Mouse (Mus musculus) hindbrain, embryonic 15.5 days (tissue): ENCODE data around the gene Agpat4. TPM values are rescaled to one million over a fixed set of nuclear protein-coding genes. Genes with fewer than 3 reads are reported as not detected.

ENCODE experiments used
- ATAC-seq: fragments of 200-750 bp; cut with Nextera tagmentation; 2 replicates; pipeline ENCODE4 v1.8.0; 2017; ENCODE audit warnings: low read depth, moderate number of reproducible peaks, moderate TSS enrichment; ENCODE audit not compliant: low FRiP score
- H3K27ac ChIP-seq: fragments of 300-500 bp; sonication (generic); replicated peaks from 2 replicates; pipeline ENCODE4 v1.5.1; 2015; ENCODE audit warnings: mild to moderate bottlenecking, inconsistent platforms
- H3K27me3 ChIP-seq: fragments of 300-500 bp; sonication (generic); 2 replicates; pipeline ENCODE4 v1.6.1; 2015; ENCODE audit warnings: control low read depth, inconsistent platforms
- H3K36me3 ChIP-seq: fragments of 300-500 bp; sonication (generic); 2 replicates; pipeline ENCODE4 v1.6.1; 2015; ENCODE audit warnings: control low read depth, inconsistent platforms
- H3K4me1 ChIP-seq: fragments of 300-500 bp; sonication (generic); replicated peaks from 2 replicates; pipeline ENCODE4 v1.6.1; 2015; ENCODE audit warnings: control low read depth, inconsistent platforms
- H3K4me2 ChIP-seq: fragments of 300-500 bp; sonication (generic); 2 replicates; pipeline ENCODE4 v1.6.1; 2015; ENCODE audit warnings: moderate library complexity, mild to moderate bottlenecking, inconsistent platforms
- H3K4me3 ChIP-seq: fragments of 300-500 bp; sonication (generic); 2 replicates; pipeline ENCODE4 v1.5.1; 2015; ENCODE audit warnings: mild to moderate bottlenecking, inconsistent platforms
- H3K9ac ChIP-seq: fragments of 300-500 bp; sonication (generic); 2 replicates; pipeline ENCODE4 v1.6.1; 2015; ENCODE audit warnings: inconsistent platforms
- H3K9me3 ChIP-seq: fragments of 300-500 bp; sonication (generic); 2 replicates; pipeline ENCODE4 v1.6.1; 2016; ENCODE audit warnings: control low read depth, inconsistent platforms
- WGBS: fragments of 180-500 bp; shearing (Covaris S2); methylation state at CpG from one replicate; pipeline ENCODE4 v1.1.7; 2015; 5-methylcytosine and 5-hydroxymethylcytosine counted together
- polyA plus RNA-seq: library from polyadenylated mRNA; unstranded; fragments of >200 nt; fragmentation: Nextera tagmentation; extraction: Ambion mirVana; gene quantifications from 2 replicates; pipeline ENCODE4 v1.2.1, GENCODE M21; 2015

Gene Agpat4
- polyA plus RNA-seq, 1 experiment from 2014 or later: 63.4 TPM

DNA sequence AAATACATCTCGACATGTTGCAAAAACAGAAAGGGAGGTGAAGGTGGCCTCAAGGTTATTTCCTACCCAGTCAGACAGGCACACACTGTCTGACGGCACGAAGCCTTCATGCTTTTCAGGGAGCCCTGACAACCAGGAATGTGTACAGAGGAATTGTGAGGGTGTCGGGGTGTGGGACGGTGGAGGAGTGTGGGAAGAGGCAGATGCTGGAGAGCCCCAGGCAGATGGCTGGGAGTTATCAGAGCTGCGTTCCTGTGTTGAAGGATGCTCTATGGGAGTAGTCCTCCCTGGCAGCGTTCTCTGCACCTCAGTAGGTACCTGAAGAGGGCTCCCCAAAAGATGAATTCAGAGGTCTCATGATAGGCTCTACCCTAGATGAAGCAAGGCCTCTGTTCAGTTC is 45.4 kb downstream of the Agpat4 start:
- no peak overlapping the region for H3K9ac ChIP-seq
- H3K4me3 ChIP-seq: no peak overlapping the region
- ATAC-seq: no peak
- no peaks in the 10 kb centered on the region for H3K27me3 ChIP-seq
- no peaks in the 10 kb centered on the region for H3K9me3 ChIP-seq
- peaks cover 32% of the 10 kb centered on the region for H3K4me1 ChIP-seq
- 54% methylated on average over 7 of the region's 7 CpGs for WGBS
- no peak overlapping the region for H3K4me2 ChIP-seq
- H3K36me3 ChIP-seq: no peaks in the 10 kb centered on the region
- H3K27ac ChIP-seq: 0 out of 2 replicates have a peak overlapping the region, but pooled peaks have one; percentile 10

GRCm38 (mm10) chr17:12164507-12164906 is 46.0 kb downstream of the Agpat4 start:
- Histone ChIP-seq H3K9me3 (no peaks in the 10 kb centered on the region), H3K4me3 (no peak overlapping the region), H3K9ac (no peak overlapping the region), H3K4me2 (no peak overlapping the region), H3K27ac (no peak overlapping the region), H3K4me1 (peaks cover 38% of the 10 kb centered on the region), H3K27me3 (no peaks in the 10 kb centered on the region), H3K36me3 (no peaks in the 10 kb centered on the region)
- WGBS: 92% methylated on average over 6 of the region's 6 CpGs
- no peak for ATAC-seq

GRCm38 (mm10) chr17:12165009-12165695 is 46.6 kb downstream of the Agpat4 start:
- WGBS: 94% methylated on average over 11 of the region's 11 CpGs
- no peaks in the 10 kb centered on the region for H3K27me3 ChIP-seq
- no peaks in the 10 kb centered on the region for H3K9me3 ChIP-seq

GRCm38 (mm10) chr17:12165701-12166100 is 47.2 kb downstream of the Agpat4 start:
- Histone ChIP-seq H3K4me1 (peaks cover 45% of the 10 kb centered on the region), H3K9ac (no peak overlapping the region), H3K4me2 (no peak overlapping the region), H3K4me3 (no peak overlapping the region), H3K36me3 (no peaks in the 10 kb centered on the region), H3K9me3 (no peaks in the 10 kb centered on the region), H3K27me3 (no peaks in the 10 kb centered on the region), H3K27ac (no peak overlapping the region)
- whole genome bisulfite sequencing: 96% methylated on average over 9 of the region's 9 CpGs
- no peak for ATAC-seq

More at GRCm38 (mm10) chr17:12165009-12165695, 46.6 kb downstream of the Agpat4 start:
- H3K27ac ChIP-seq: no peak overlapping the region
- no peak overlapping the region for H3K4me3 ChIP-seq
- H3K4me1 ChIP-seq: peaks cover 42% of the 10 kb centered on the region
- H3K36me3 ChIP-seq: no peaks in the 10 kb centered on the region
- no peak overlapping the region for H3K4me2 ChIP-seq
- ATAC-seq: no peak
- no peak overlapping the region for H3K9ac ChIP-seq

DNA sequence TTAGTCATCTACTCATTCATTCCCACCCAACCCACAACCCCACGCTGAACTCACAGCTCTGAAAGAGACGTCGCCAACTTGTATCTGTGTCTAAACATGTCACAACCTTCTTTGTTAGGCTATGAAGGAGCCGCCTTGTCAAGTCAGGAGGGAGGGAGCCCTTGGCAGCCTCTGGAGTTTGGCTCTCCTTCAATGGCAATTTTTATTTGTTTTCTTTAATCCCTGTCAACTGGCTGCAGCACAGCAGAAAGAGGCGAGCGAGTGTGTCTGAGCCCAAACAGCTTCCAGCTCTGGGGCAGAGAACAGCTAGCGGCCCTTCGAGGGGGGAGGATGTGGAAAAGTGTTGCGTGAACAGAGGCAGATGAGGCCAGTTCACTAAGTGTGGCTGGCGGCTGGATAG is 50.0 kb downstream of the Agpat4 start:
- Histone ChIP-seq H3K27me3 (no peaks in the 10 kb centered on the region), H3K4me2 (no peak overlapping the region; the same call in 1 of the 2 replicates), H3K4me1 (peaks cover 37% of the 10 kb centered on the region), H3K27ac (0 out of 2 replicates have a peak overlapping the region, but pooled peaks have one; percentile 6), H3K36me3 (no peaks in the 10 kb centered on the region), H3K4me3 (no peak overlapping the region), H3K9ac (no peak overlapping the region), H3K9me3 (no peaks in the 10 kb centered on the region)
- ATAC-seq: peak; percentile 61
- WGBS: 36% methylated on average over 10 of the region's 10 CpGs

DNA sequence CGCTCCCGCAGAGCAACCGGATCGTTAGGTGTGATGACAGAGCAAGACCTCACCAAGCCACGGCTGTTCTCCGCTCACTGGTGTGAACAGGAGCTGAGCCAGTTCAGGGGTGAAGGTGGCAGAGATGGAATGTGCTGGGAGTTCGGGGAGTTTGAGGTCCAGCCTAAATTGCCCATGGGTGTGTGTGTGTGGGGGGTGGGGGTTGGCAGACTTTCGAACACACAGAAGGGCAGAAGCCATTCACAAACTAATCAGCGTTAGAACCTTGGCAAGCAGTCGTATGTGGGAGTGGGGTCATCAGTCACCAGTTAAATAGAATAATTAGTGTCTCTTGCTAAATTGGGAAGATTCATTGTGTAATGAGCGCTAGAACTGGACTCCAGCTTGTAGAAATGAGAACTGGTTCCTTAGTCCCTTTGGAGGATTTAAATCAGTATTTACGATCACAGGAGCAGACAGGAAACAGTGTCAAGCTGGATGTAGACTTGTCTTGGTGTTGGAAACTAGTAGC is 50.9 kb downstream of the Agpat4 start:
- H3K4me1 ChIP-seq: peaks cover 30% of the 10 kb centered on the region
- H3K36me3 ChIP-seq: no peaks in the 10 kb centered on the region
- peak overlapping the region; percentile 6; the same call in 1 of the 2 replicates for H3K27ac ChIP-seq
- H3K4me3 ChIP-seq: no peak overlapping the region
- peak; percentile 36; the same call in 1 of the 2 replicates for ATAC-seq
- no peaks in the 10 kb centered on the region for H3K9me3 ChIP-seq
- H3K4me2 ChIP-seq: no peak overlapping the region
- WGBS: 45% methylated on average over 12 of the region's 12 CpGs
- no peak overlapping the region for H3K9ac ChIP-seq
- no peaks in the 10 kb centered on the region for H3K27me3 ChIP-seq

DNA sequence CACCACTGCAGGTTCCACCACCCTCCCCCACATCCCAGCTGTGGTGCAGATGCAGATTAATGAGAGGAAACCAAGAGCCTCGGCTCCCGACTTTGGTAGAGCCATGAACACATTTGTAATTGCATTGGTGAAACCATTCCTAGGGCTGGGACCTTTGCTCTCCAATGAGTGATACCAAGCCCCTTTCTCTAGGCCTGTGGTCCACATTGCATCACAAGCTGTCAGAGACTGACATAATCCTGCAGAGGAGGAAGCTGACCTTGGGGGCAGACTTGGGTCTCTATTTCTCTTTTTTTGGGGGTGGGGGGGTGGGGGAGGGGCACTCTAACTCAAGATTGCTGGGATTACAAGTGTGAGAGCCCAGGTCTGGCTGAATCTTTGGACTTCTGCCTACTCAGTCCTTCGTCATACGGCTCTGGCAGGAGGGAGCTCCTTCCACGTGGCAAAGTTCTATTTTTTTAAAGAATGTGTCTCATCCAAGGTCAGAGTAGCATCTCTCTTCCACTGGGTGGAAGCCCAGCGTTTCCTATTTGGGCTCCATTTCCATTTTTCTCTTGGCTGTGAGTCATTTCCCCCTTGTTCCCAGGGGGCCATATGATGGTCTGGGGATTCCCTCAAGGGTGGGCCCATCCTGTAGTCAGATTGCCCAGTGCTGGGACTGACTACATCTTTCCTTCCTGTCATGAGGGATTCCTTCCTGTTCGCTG is 52.4 kb downstream of the Agpat4 start:
- WGBS: 62% methylated on average over 7 of the region's 7 CpGs
- no peaks in the 10 kb centered on the region for H3K36me3 ChIP-seq
- H3K9me3 ChIP-seq: no peaks in the 10 kb centered on the region
- H3K4me1 ChIP-seq: peaks cover 30% of the 10 kb centered on the region
- no peak overlapping the region for H3K9ac ChIP-seq
- no peak overlapping the region for H3K4me2 ChIP-seq
- no peaks in the 10 kb centered on the region for H3K27me3 ChIP-seq
- H3K27ac ChIP-seq: no peak overlapping the region
- ATAC-seq: no peak
- no peak overlapping the region for H3K4me3 ChIP-seq

DNA sequence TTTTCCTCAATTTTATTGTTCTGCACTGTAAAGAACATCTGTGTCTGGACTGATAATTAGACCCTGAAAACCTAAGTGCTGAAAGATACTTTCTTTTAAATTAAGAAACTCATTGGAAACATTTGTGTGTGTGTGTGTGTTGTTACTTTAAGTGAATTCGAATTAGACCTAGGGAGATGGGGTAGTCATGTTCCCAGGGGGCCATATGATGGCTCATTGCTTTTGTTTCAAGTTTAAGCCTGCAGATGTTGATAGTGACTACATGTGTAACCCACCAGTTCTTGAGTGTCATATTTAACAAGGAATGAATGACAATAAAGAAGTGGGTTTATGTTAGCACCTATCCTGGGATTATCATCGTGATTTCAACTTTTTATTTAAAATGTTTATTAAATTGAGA is 53.2 kb downstream of the Agpat4 start:
- Histone ChIP-seq H3K27ac (no peak overlapping the region), H3K9me3 (no peaks in the 10 kb centered on the region), H3K27me3 (no peaks in the 10 kb centered on the region), H3K4me1 (peaks cover 30% of the 10 kb centered on the region), H3K4me3 (no peak overlapping the region), H3K4me2 (no peak overlapping the region), H3K36me3 (no peaks in the 10 kb centered on the region), H3K9ac (no peak overlapping the region)
- WGBS: 75% methylated on average over 2 of the region's 2 CpGs
- ATAC-seq: no peak

DNA sequence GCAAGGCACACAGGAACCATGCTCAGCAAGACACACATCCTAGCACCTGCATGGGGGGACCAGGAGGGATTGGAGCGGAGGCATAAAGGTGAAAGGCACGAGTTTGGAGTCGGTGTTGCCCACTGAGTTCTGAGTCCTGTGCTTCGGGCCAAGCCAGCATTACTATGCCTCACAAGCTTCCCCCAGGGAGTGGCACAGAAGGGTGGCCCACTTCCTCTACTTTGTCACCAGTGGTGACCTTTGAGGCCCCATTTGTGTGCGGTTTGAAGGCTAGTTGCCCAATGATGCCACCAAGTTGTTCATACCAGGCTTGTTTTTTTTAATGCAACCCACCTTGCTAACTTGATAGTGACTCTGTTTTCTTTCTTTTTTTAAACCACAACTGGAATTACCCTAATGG is 55.7 kb downstream of the Agpat4 start:
- no peak overlapping the region for H3K27ac ChIP-seq
- no peak overlapping the region for H3K4me2 ChIP-seq
- peaks cover 26% of the 10 kb centered on the region for H3K4me1 ChIP-seq
- no peaks in the 10 kb centered on the region for H3K27me3 ChIP-seq
- no peak overlapping the region for H3K4me3 ChIP-seq
- H3K9ac ChIP-seq: no peak overlapping the region
- peaks cover 5% of the 10 kb centered on the region; the same call in 1 of the 2 replicates for H3K36me3 ChIP-seq
- 95% methylated on average over 5 of the region's 5 CpGs for WGBS
- H3K9me3 ChIP-seq: 0 out of 2 replicates have a peak, but pooled peaks cover 7% of the 10 kb centered on the region
- ATAC-seq: no peak

DNA sequence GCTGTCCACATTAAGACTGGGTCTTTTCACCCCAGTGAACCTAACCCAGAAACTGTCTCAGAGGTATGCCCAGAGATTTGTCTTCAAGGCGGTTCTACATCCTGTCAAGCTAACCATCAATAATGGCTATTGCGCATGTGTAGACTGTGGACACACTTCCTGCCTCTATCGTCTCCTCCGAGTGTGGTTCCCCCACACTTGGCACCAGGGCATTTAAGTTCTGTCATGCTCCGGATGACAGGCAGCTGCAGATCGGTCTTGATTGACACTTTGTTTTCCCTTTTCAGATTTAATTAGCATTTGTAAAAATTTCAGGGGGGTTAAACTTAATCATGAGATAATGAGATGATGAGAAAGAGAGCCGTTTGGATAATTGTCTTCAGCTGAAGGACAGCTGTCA is 56.4 kb downstream of the Agpat4 start:
- 0 out of 2 replicates have a peak, but pooled peaks cover 7% of the 10 kb centered on the region for H3K9me3 ChIP-seq
- no peaks in the 10 kb centered on the region for H3K27me3 ChIP-seq
- H3K36me3 ChIP-seq: peaks cover 5% of the 10 kb centered on the region; the same call in 1 of the 2 replicates
- no peak for ATAC-seq
- H3K27ac ChIP-seq: no peak overlapping the region
- no peak overlapping the region for H3K4me3 ChIP-seq
- WGBS: 64% methylated on average over 7 of the region's 7 CpGs
- no peak overlapping the region for H3K9ac ChIP-seq
- H3K4me1 ChIP-seq: peaks cover 24% of the 10 kb centered on the region
- H3K4me2 ChIP-seq: no peak overlapping the region

DNA sequence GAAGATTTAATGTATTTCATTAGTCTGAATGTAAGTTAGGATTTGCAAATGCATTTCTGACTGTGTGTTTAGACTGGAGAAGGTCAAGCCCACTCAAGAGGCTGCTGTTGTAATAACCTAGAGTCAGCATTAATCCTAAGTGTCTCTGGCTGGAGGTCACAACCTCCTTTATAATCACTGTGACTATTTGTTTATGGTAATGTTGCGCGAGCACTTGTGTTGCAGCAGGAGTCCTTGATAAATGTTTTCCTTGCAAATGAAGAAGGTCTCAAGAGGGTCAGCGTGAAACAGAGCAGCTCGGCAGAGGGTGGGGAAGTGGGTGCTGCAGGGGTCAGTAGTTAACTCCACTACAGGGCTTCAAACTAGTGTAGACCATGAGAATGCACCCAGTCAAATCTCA is 57.1 kb downstream of the Agpat4 start:
- H3K36me3 ChIP-seq: peaks cover 5% of the 10 kb centered on the region; the same call in 1 of the 2 replicates
- WGBS: 66% methylated on average over 4 of the region's 4 CpGs
- no peak for ATAC-seq

DNA sequence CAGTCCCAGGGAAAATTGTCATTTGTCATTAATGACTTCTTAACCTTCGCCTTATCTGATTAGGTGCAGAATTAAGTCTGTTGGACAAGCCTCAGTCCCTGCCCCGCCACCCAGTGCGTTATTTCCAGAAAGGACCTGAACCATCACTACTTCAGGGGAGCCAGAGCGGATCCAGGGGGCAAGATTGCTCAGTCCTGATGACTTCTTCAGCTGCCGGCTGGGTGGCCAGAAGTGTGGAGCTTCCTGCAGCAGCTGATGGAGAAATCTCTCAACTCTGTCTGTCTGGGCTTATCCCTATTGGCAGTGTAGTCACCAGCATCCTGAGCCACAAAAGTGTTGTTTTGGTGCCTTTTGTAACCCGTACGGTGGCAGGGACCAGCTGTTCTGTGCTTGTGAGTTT is 60.8 kb downstream of the Agpat4 start:
- ATAC-seq: no peak
- no peak overlapping the region for H3K4me2 ChIP-seq
- 0 out of 2 replicates have a peak, but pooled peaks cover 7% of the 10 kb centered on the region for H3K9me3 ChIP-seq
- peaks cover 18% of the 10 kb centered on the region for H3K4me1 ChIP-seq
- WGBS: 80% methylated on average over 7 of the region's 7 CpGs
- no peak overlapping the region for H3K27ac ChIP-seq
- H3K4me3 ChIP-seq: no peak overlapping the region
- H3K36me3 ChIP-seq: peaks cover 5% of the 10 kb centered on the region; the same call in 1 of the 2 replicates
- H3K9ac ChIP-seq: no peak overlapping the region
- H3K27me3 ChIP-seq: no peaks in the 10 kb centered on the region

More for the DNA sequence above, 57.1 kb downstream of the Agpat4 start:
- Histone ChIP-seq H3K4me1 (peaks cover 19% of the 10 kb centered on the region), H3K9ac (no peak overlapping the region), H3K4me2 (no peak overlapping the region), H3K9me3 (0 out of 2 replicates have a peak, but pooled peaks cover 7% of the 10 kb centered on the region), H3K4me3 (no peak overlapping the region), H3K27me3 (no peaks in the 10 kb centered on the region), H3K27ac (no peak overlapping the region)
